10 mouse cellular contexts compared by ENCODE assay signal in the genomic region with DNA sequence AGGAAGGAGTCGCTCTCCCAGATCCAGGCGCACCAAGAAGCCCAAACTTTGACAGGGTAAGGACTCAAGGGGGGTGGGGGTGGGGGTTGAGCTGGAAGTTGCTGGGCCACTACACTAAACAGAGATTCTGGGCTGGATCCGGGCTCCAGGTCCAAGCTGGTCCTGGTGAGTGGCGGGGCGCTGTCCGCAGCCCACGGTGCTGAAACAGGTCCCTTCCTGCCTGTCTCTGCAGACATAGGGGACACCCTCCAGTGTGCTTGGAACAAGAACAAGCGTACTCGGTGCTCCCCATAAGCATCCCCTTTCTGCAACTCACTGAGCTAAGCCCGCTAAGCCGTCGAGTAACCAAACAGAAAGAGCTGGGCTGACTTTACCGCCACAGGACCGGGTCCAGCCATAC. TPM values are rescaled to one million over a fixed set of nuclear protein-coding genes. Genes with fewer than 3 reads are reported as not detected.
A peak's percentile ranks its signal among the peaks of the same experiment; 100 is the strongest.
DNase-seq lines count a peak whose midpoint lies in the region; ATAC-seq and TF ChIP-seq lines count a peak whose summit lies in the region.
"Had no signal": no experiment of that assay in that cellular context is flagged by ENCODE, and none has a peak within 500 bp of the region (broad histone marks: within the 10 kb centered on the region; RNA-seq: fewer than 3 reads in every experiment).

No protein-coding gene starts in this region.

- no peaks in the 10 kb centered on the region for H3K36me3 ChIP-seq in heart, postnatal 0 days (replicated peaks; ENCODE audit: control insufficient read depth, insufficient read depth, low read length)
- no peaks in the 10 kb centered on the region for H3K36me3 ChIP-seq in liver, embryonic 11.5 days (ENCODE audit: control insufficient read depth, insufficient read depth, low read length)
- H3K36me3 ChIP-seq: embryonic facial prominence, embryonic 12.5 days; liver, embryonic 15.5 days had no signal

- ATAC-seq in heart, postnatal 0 days (ENCODE audit: insufficient read depth, low read depth): peak; percentile 33; the same call in 1 of the 2 replicates
- ATAC-seq in liver, embryonic 11.5 days (replicated peaks; ENCODE audit: low FRiP score): no peak

- no peak for TF ChIP-seq CTCF in heart, postnatal 0 days (IDR thresholded peaks at IDR 0.05; ENCODE audit: low read depth)

- no peaks in the 10 kb centered on the region for H3K4me1 ChIP-seq in heart, postnatal 0 days (ENCODE audit: control insufficient read depth, insufficient read depth)
- H3K4me1 ChIP-seq in liver, embryonic 11.5 days (replicated peaks; ENCODE audit: control insufficient read depth, insufficient read depth, low read length): no peaks in the 10 kb centered on the region
- H3K4me1 ChIP-seq: liver, embryonic 15.5 days had no signal

- no peaks in the 10 kb centered on the region for H3K9me3 ChIP-seq in heart, postnatal 0 days (replicated peaks; ENCODE audit: control insufficient read depth, low read length)
- no peaks in the 10 kb centered on the region for H3K9me3 ChIP-seq in liver, embryonic 11.5 days (ENCODE audit: control insufficient read depth, low read length)
- H3K9me3 ChIP-seq: embryonic facial prominence, embryonic 12.5 days; liver, embryonic 15.5 days had no signal

- 0 out of 2 replicates have a peak, but pooled peaks cover 10% of the 10 kb centered on the region for H3K27me3 ChIP-seq in heart, postnatal 0 days (ENCODE audit: control insufficient read depth, insufficient read depth, low read length)
- H3K27me3 ChIP-seq in liver, embryonic 11.5 days (replicated peaks; ENCODE audit: control insufficient read depth, insufficient read depth, low read length): no peaks in the 10 kb centered on the region
- H3K27me3 ChIP-seq: embryonic facial prominence, embryonic 12.5 days; liver, embryonic 15.5 days had no signal

- DNase-seq in right cerebral cortex, postnatal 4 days: peak; percentile 51
- no peak for DNase-seq in right cerebral cortex, adult 2 months (ENCODE audit: low spot score in 2 of 2)
- peak; percentile 70 to 80 for DNase-seq in adrenal gland, postnatal 36 days
- DNase-seq in heart, postnatal 0 days (ENCODE audit: low spot score): peak; percentile 23
- peak; percentile 62 for DNase-seq in liver, embryonic 11.5 days (ENCODE audit: low spot score)
- peak; percentile 67 for DNase-seq in ovary, postnatal 14 days (ENCODE audit: low spot score)
- DNase-seq in cerebellum, adult 18-20 months: no peak
- DNase-seq in c-Kit-positive CD71-positive TER-119-positive erythroid progenitor cells, embryonic 14.5 days (ENCODE audit: low spot score): no peak

- 6% methylated on average over 14 of the region's 14 CpGs for WGBS in heart, postnatal 0 days
- WGBS in liver, embryonic 11.5 days: 9% methylated on average over 14 of the region's 14 CpGs

- H3K4me3 ChIP-seq in heart, postnatal 0 days (ENCODE audit: low read depth, low read length): no peak overlapping the region
- H3K4me3 ChIP-seq in liver, embryonic 11.5 days (ENCODE audit: low read depth, low read length): no peak overlapping the region
- H3K4me3 ChIP-seq: embryonic facial prominence, embryonic 12.5 days; liver, embryonic 15.5 days had no signal

- H3K9ac ChIP-seq in heart, postnatal 0 days (replicated peaks; ENCODE audit: low read depth, low read length): no peak overlapping the region
- H3K9ac ChIP-seq in liver, embryonic 11.5 days (ENCODE audit: low read depth, low read length): no peak overlapping the region
- H3K9ac ChIP-seq: embryonic facial prominence, embryonic 12.5 days; liver, embryonic 15.5 days had no signal

- TF ChIP-seq EP300 in heart, postnatal 0 days (IDR thresholded peaks at IDR 0.05; ENCODE audit: low read depth): no peak

- no peak overlapping the region for H3K27ac ChIP-seq in heart, postnatal 0 days (ENCODE audit: low read depth)
- no peak overlapping the region for H3K27ac ChIP-seq in liver, embryonic 11.5 days (ENCODE audit: low read depth, low read length)
- H3K27ac ChIP-seq: embryonic facial prominence, embryonic 12.5 days; liver, embryonic 15.5 days had no signal

- no peak overlapping the region for H3K4me2 ChIP-seq in heart, postnatal 0 days (ENCODE audit: low read depth, low read length)
- H3K4me2 ChIP-seq in liver, embryonic 11.5 days: no peak overlapping the region
- H3K4me2 ChIP-seq: embryonic facial prominence, embryonic 12.5 days; liver, embryonic 15.5 days had no signal

RNA-seq across cellular contexts. Expression of a gene that starts 4.2 kb away (rescaled TPM):
- 1 to 10 TPM; 1.5 to 1.7 TPM for total RNA-seq in adrenal gland, postnatal 36 days (2021)
- total RNA-seq in heart, postnatal 0 days (2014; rRNA removed; ENCODE audit: low replicate concordance): not detected in 2 replicates
- polyA plus RNA-seq in heart, postnatal 0 days (2015; fragmentation: Nextera tagmentation; extraction: Ambion mirVana): 0.05 TPM in 1 of 2 replicates, not detected in the other
- polyA plus RNA-seq in liver, embryonic 11.5 days (2014; fragmentation: Nextera tagmentation; extraction: Ambion mirVana): not detected in 2 replicates
- polyA plus RNA-seq: embryonic facial prominence, embryonic 12.5 days; liver, embryonic 15.5 days had no signal

Comparison
In these comparisons a context has a peak if more than half of its experiments do, and no peak if none do; other contexts are left out.
1. DNase-seq: peak in right cerebral cortex, postnatal 4 days (single experiment), adrenal gland, postnatal 36 days (2 of 2), heart, postnatal 0 days (single experiment), liver, embryonic 11.5 days (single experiment) and ovary, postnatal 14 days (single experiment); none in right cerebral cortex, adult 2 months (0 of 2), cerebellum, adult 18-20 months (0 of 2) and c-Kit-positive CD71-positive TER-119-positive erythroid progenitor cells, embryonic 14.5 days (single experiment).